Mouse (Mus musculus) stomach, embryonic 16.5 days (tissue): Measurements from ENCODE around the gene Nr6a1. TPM values are rescaled to one million over a fixed set of nuclear protein-coding genes. Genes with fewer than 3 reads are reported as not detected.

ENCODE experiments used
- ATAC-seq: fragments of 200-750 bp; cut with Nextera tagmentation; 2 replicates; pipeline ENCODE4 v1.8.0; 2017; ENCODE audit warnings: moderate number of reproducible peaks, moderate TSS enrichment; ENCODE audit not compliant: insufficient read depth, low FRiP score
- H3K27ac ChIP-seq: fragments of 300-500 bp; sonication (generic); 2 replicates; pipeline ENCODE4 v1.5.1; 2014; ENCODE audit warnings: low read length
- H3K27me3 ChIP-seq: fragments of 300-500 bp; sonication (generic); 2 replicates; pipeline ENCODE4 v1.6.1; 2014; ENCODE audit warnings: low read length, control low read depth, mixed read lengths; ENCODE audit not compliant: control insufficient read depth, insufficient read depth
- H3K36me3 ChIP-seq: fragments of 300-500 bp; sonication (generic); 2 replicates; pipeline ENCODE4 v1.6.1; 2014; ENCODE audit warnings: low read length; ENCODE audit not compliant: control insufficient read depth, insufficient read depth
- H3K4me1 ChIP-seq: fragments of 300-500 bp; sonication (generic); 2 replicates; pipeline ENCODE4 v1.6.1; 2014; ENCODE audit warnings: low read length, control low read depth, mixed read lengths; ENCODE audit not compliant: control insufficient read depth, insufficient read depth
- H3K4me2 ChIP-seq: fragments of 300-500 bp; sonication (generic); 2 replicates; pipeline ENCODE4 v1.6.1; 2014; ENCODE audit warnings: low read depth, low read length, mixed read lengths
- H3K4me3 ChIP-seq: fragments of 300-500 bp; sonication (generic); replicated peaks from 2 replicates; pipeline ENCODE4 v1.5.1; 2014; ENCODE audit warnings: mild to moderate bottlenecking, low read length
- H3K9ac ChIP-seq: fragments of 300-500 bp; sonication (generic); 2 replicates; pipeline ENCODE4 v1.6.1; 2014; ENCODE audit warnings: low read length
- H3K9me3 ChIP-seq: fragments of 300-500 bp; sonication (generic); replicated peaks from 2 replicates; pipeline ENCODE4 v1.6.1; 2016; ENCODE audit warnings: low read length, control low read depth; ENCODE audit not compliant: control insufficient read depth
- WGBS: fragments of 180-500 bp; shearing (Covaris S2); extraction: QIAGEN DNeasy Blood & Tissue Kit; methylation state at CpG from one replicate; pipeline ENCODE4 v1.1.7; 2014; 5-methylcytosine and 5-hydroxymethylcytosine counted together
- polyA plus RNA-seq: library from polyadenylated mRNA; unstranded; fragments of >200 nt; fragmentation: Nextera tagmentation; extraction: Ambion mirVana; gene quantifications from 2 replicates; pipeline ENCODE4 v1.2.1, GENCODE M21; 2015

The Nr6a1 gene
- polyA plus RNA-seq, 1 experiment from 2014 or later, result 1.8 TPM

DNA sequence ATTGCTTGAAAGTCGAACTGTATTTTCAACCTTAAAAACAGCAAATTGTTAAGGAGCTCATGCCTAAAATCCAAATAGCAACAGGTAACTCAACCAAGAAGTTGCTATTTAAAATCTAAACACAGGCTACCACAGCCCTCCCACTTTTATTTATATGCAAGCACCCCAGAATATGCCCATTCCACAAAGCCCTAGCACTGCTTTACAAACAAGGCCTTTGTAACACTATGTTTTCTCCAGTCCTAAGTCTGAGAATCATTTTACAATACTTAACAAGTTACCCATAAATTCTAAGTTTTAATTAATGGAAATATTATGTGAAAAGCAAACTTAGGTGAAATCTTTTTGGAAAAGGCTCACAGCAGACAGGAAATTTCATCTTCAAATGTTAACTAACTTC lies 13.0 kb downstream of the Nr6a1 start:
- no peak for ATAC-seq
- 61% methylated on average over 1 of the region's 1 CpGs for WGBS
- Histone ChIP-seq H3K4me3 (no peak overlapping the region), H3K9ac (no peak overlapping the region), H3K4me1 (no peaks in the 10 kb centered on the region), H3K27me3 (no peaks in the 10 kb centered on the region), H3K27ac (no peak overlapping the region), H3K4me2 (no peak overlapping the region), H3K9me3 (no peaks in the 10 kb centered on the region), H3K36me3 (no peaks in the 10 kb centered on the region)

- H3K27me3 ChIP-seq, result no peaks in the 10 kb centered on the region
- no peak overlapping the region for H3K9ac ChIP-seq
- no peaks in the 10 kb centered on the region for H3K36me3 ChIP-seq
- peaks cover 4% of the 10 kb centered on the region; the same call in 1 of the 2 replicates for H3K4me1 ChIP-seq
- WGBS, result 45% methylated on average over 1 of the region's 1 CpGs
- H3K4me2 ChIP-seq, result no peak overlapping the region
- no peak for ATAC-seq
- no peaks in the 10 kb centered on the region for H3K9me3 ChIP-seq
- no peak overlapping the region for H3K4me3 ChIP-seq
- H3K27ac ChIP-seq, result no peak overlapping the region
These were observed 18.9 kb downstream of the Nr6a1 start for GRCm38 (mm10) chr2:38908604-38909003.

- no peaks in the 10 kb centered on the region for H3K36me3 ChIP-seq
- WGBS, result 62% methylated on average over 5 of the region's 5 CpGs
- no peaks in the 10 kb centered on the region for H3K9me3 ChIP-seq
- no peak overlapping the region for H3K4me2 ChIP-seq
- no peak for ATAC-seq
- H3K4me3 ChIP-seq, result no peak overlapping the region
- H3K4me1 ChIP-seq, result peaks cover 4% of the 10 kb centered on the region; the same call in 1 of the 2 replicates
- no peak overlapping the region for H3K27ac ChIP-seq
- no peaks in the 10 kb centered on the region for H3K27me3 ChIP-seq
- H3K9ac ChIP-seq, result no peak overlapping the region
These were observed 21.4 kb downstream of the Nr6a1 start for GRCm38 (mm10) chr2:38906097-38906496.

DNA sequence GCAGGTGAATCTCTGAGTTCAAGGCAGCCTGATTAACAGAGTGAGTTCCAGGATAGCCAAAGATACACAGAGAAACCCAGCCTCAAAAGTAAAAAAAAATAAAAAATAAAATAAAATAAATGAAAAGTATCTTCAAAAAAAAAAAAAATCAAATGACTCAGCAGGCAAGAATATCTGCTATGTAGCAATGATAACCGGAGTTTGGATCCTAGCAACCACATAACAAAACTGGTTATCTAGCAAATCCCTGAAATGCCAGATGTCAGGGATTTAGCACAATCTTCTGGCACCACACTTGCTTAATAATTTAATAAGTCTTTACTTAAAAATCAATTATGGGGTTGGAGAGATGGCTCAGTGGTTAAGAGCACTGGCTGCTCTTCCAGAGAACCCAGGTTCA lies 23.2 kb downstream of the Nr6a1 start:
- H3K9ac ChIP-seq, result no peak overlapping the region
- no peaks in the 10 kb centered on the region for H3K27me3 ChIP-seq
- no peaks in the 10 kb centered on the region for H3K36me3 ChIP-seq
- H3K4me3 ChIP-seq, result no peak overlapping the region
- no peak overlapping the region for H3K4me2 ChIP-seq
- no peak overlapping the region for H3K27ac ChIP-seq
- 73% methylated on average over 1 of the region's 1 CpGs for WGBS
- H3K9me3 ChIP-seq, result no peaks in the 10 kb centered on the region
- no peak for ATAC-seq
- peaks cover 4% of the 10 kb centered on the region; the same call in 1 of the 2 replicates for H3K4me1 ChIP-seq

- no peak for ATAC-seq
- no peak overlapping the region for H3K27ac ChIP-seq
These were observed 24.6 kb downstream of the Nr6a1 start for GRCm38 (mm10) chr2:38902866-38903265.

GRCm38 (mm10) chr2:38880907-38881672 lies 46.4 kb downstream of the Nr6a1 start:
- Histone ChIP-seq H3K4me2 (no peak overlapping the region), H3K9me3 (no peaks in the 10 kb centered on the region), H3K4me1 (no peaks in the 10 kb centered on the region), H3K27ac (no peak overlapping the region), H3K36me3 (no peaks in the 10 kb centered on the region), H3K4me3 (no peak overlapping the region), H3K27me3 (no peaks in the 10 kb centered on the region), H3K9ac (no peak overlapping the region)
- 70% methylated on average over 5 of the region's 5 CpGs for WGBS
- no peak for ATAC-seq

More at GRCm38 (mm10) chr2:38902866-38903265, 24.6 kb downstream of the Nr6a1 start:
- Histone ChIP-seq H3K4me3 (no peak overlapping the region), H3K36me3 (no peaks in the 10 kb centered on the region), H3K9ac (no peak overlapping the region), H3K9me3 (no peaks in the 10 kb centered on the region), H3K27me3 (no peaks in the 10 kb centered on the region), H3K4me1 (peaks cover 4% of the 10 kb centered on the region; the same call in 1 of the 2 replicates), H3K4me2 (no peak overlapping the region)

- no peak for ATAC-seq
- WGBS, result 63% methylated on average over 1 of the region's 1 CpGs
- no peak overlapping the region for H3K4me2 ChIP-seq
These were observed 52.9 kb downstream of the Nr6a1 start for GRCm38 (mm10) chr2:38874544-38875108.

DNA sequence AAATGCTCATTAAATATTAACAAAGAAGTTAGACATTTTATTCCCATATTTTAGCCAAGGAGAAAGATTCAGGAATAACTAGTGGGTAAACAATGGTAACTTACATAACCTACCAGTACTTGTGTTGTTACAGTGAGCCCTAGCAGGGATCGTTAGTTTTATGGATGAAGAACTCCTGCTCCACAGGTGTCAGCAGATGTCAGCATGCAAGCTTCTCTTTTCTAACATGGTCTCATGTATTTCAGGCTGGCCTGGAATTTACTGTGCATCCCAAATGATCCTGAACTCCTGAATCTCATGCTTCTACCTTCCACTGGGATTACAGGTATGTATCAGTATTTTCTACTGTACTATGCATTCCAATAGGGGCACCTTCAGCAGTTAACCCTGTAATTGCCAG lies 54.8 kb downstream of the Nr6a1 start:
- H3K27ac ChIP-seq, result no peak overlapping the region
- ATAC-seq, result no peak
- no peaks in the 10 kb centered on the region for H3K4me1 ChIP-seq
- H3K36me3 ChIP-seq, result no peaks in the 10 kb centered on the region
- H3K9me3 ChIP-seq, result no peaks in the 10 kb centered on the region
- no peak overlapping the region for H3K9ac ChIP-seq
- WGBS, result 40% methylated on average over 1 of the region's 1 CpGs
- H3K4me2 ChIP-seq, result no peak overlapping the region
- H3K4me3 ChIP-seq, result no peak overlapping the region
- no peaks in the 10 kb centered on the region for H3K27me3 ChIP-seq

More at GRCm38 (mm10) chr2:38874544-38875108, 52.9 kb downstream of the Nr6a1 start:
- Histone ChIP-seq H3K9ac (no peak overlapping the region), H3K9me3 (no peaks in the 10 kb centered on the region), H3K27me3 (no peaks in the 10 kb centered on the region), H3K4me1 (no peaks in the 10 kb centered on the region), H3K27ac (no peak overlapping the region), H3K4me3 (no peak overlapping the region), H3K36me3 (no peaks in the 10 kb centered on the region)

DNA sequence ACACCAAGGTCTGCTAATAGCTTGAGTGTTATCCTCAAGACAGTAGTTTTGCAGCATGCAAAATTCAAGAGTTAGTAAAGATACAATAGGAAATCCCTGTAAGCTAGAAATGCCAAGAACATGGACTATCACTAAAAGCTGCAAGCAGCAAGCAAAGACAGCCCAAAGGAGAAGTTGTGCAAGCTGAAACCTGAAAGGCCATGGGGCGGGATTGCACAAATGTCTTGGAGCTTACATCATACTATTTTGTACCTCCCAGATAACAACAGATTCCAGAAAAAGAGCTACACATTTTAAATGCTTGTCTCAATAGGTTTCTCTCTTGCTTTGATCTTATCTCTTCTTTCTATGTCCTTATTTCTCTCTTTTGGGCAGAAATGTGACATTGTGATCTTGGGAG lies 60.8 kb downstream of the Nr6a1 start:
- no peaks in the 10 kb centered on the region for H3K27me3 ChIP-seq
- H3K9me3 ChIP-seq, result no peaks in the 10 kb centered on the region
- no peak overlapping the region for H3K9ac ChIP-seq
- no peaks in the 10 kb centered on the region for H3K36me3 ChIP-seq
- no peak overlapping the region for H3K27ac ChIP-seq
- no peak for ATAC-seq
- 73% methylated on average over 1 of the region's 1 CpGs for WGBS
- no peaks in the 10 kb centered on the region for H3K4me1 ChIP-seq
- H3K4me3 ChIP-seq, result no peak overlapping the region
- H3K4me2 ChIP-seq, result no peak overlapping the region
